Mouse (Mus musculus) erythroblast, embryonic 14.5 days (primary cell): Measurements from ENCODE around the gene Cnksr3.

Experiments
- GATA1 ChIP-seq: IDR thresholded peaks from 2 replicates; pipeline ENCODE4 v1.6.1; 2012; ENCODE audit warnings: low read length, inconsistent platforms, mixed read lengths
- TAL1 ChIP-seq: IDR thresholded peaks from 3 replicates; pipeline ENCODE4 v1.6.1; 2012; ENCODE audit warnings: low read length, inconsistent platforms, mixed read lengths

DNA sequence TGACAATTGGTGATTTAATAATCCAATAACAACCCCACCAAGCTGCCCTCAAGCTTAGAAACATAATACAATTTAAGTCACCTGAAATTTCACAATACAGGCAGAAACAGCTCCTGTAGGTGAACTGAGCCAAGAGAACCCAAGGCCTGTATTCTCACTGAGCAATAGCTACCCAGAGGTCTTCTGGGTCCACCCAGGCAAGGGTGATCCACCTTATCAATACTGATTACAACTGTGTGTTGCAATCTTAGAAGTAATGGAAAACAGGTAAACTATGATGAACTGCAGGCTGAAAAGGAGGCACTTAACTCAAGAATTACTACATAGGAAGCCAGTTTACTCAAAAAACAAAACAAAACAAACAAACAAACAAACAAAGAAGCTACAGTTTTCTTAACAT lies 13.8 kb downstream of the Cnksr3 start:
- TF ChIP-seq TAL1 (no peak), GATA1 (no peak)
